Mouse (Mus musculus) liver, adult 2 months (tissue): ENCODE results near the gene Oas1c.

Source experiments
- CTCF ChIP-seq: fragments of 200-500 bp; IDR thresholded peaks from 2 replicates; pipeline ENCODE4 v1.5.1; 2011; ENCODE audit warnings: low read depth, low read length, control low read depth
- POLR2A ChIP-seq: fragments of 200-500 bp; IDR thresholded peaks from 2 replicates; pipeline ENCODE4 v1.6.1; 2011; ENCODE audit warnings: low read length, control low read depth; ENCODE audit not compliant: insufficient read depth; ENCODE audit errors: extremely low read depth

DNA sequence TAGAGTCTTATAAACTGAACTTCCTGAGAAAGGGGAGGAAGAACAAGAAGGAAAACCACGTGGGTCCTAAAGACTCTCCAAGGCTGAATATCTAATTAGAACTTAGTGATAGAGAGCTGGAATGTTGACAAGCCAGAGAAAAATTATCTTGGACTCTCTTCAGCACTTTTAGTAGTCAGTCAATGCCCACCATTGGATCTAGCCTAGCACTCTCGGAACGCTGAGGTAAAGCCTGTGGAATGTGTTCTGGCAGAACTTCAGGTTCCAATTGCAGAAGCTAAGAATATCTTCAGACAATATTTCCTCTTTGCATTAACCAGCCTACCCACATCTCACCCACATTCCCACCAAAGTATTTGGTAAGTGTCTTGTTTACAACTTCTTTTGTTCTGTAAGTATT, 32.4 kb downstream of the Oas1c start:
- no peak for TF ChIP-seq CTCF
- no peak for TF ChIP-seq POLR2A
